Mouse (Mus musculus): ENCODE data around the gene Wdfy2. TPM values are rescaled to one million over a fixed set of nuclear protein-coding genes. Genes with fewer than 3 reads are reported as not detected.

The Wdfy2 gene
- polyA plus RNA-seq, 1 experiment = 4.4 TPM

- Histone ChIP-seq H3K27me3 (ENCODE audit: control insufficient read depth, insufficient read depth, insufficient read length) (no peaks in the 10 kb centered on the region), H3K4me2 (ENCODE audit: low read depth) (no peak overlapping the region), H3K79me2 (ENCODE audit: control insufficient read depth, insufficient read depth) (peaks cover 21% of the 10 kb centered on the region), H3K4me3 (no peak overlapping the region), H3ac (ENCODE audit: control insufficient read depth, insufficient read length) (no peak overlapping the region), H3K36me3 (ENCODE audit: control insufficient read depth, insufficient read depth) (no peaks in the 10 kb centered on the region)
- TF ChIP-seq MAX (IDR thresholded peaks at IDR 0.05; ENCODE audit: low read depth) (no peak), E2F4 (IDR thresholded peaks at IDR 0.05; ENCODE audit: insufficient read depth) (no peak), REST (IDR thresholded peaks at IDR 0.05; ENCODE audit: insufficient read depth, insufficient read length) (no peak), TCF3 (IDR thresholded peaks at IDR 0.05; ENCODE audit: insufficient read length, low read depth) (no peak), USF1 (IDR thresholded peaks at IDR 0.05; ENCODE audit: low read depth) (no peak), SRF (IDR thresholded peaks at IDR 0.05; ENCODE audit: control insufficient read depth, insufficient read length, low read depth) (no peak), POLR2A (IDR thresholded peaks at IDR 0.05; ENCODE audit: insufficient read length, low read depth) (no peak), MYOD1 (IDR thresholded peaks at IDR 0.05; ENCODE audit: control insufficient read depth in 1 of 3, insufficient read length in 2 of 3, low read depth in 2 of 3) (no peak), TCF12 (IDR thresholded peaks at IDR 0.05; ENCODE audit: insufficient read depth, poor library complexity, severe bottlenecking) (no peak), CEBPB (IDR thresholded peaks at IDR 0.05; ENCODE audit: insufficient read depth, poor library complexity, severe bottlenecking) (no peak), POLR2AphosphoS2 (IDR thresholded peaks at IDR 0.05; ENCODE audit: insufficient read length, low read depth) (no peak), MYOG (IDR thresholded peaks at IDR 0.05; ENCODE audit: control insufficient read depth in 1 of 3, insufficient read depth in 1 of 3, insufficient read length in 2 of 3, low read depth in 2 of 3) (no peak)
Measured at GRCm38 (mm10) chr14:62883551-62883950, 46.1 kb downstream of the Wdfy2 start.

- no peaks in the 10 kb centered on the region for H3K36me3 ChIP-seq (ENCODE audit: control insufficient read depth, insufficient read depth)
- no peak for TF ChIP-seq CEBPB (IDR thresholded peaks at IDR 0.05; ENCODE audit: insufficient read depth, poor library complexity, severe bottlenecking)
- no peak for TF ChIP-seq REST (IDR thresholded peaks at IDR 0.05; ENCODE audit: insufficient read depth, insufficient read length)
- TF ChIP-seq TCF3 (IDR thresholded peaks at IDR 0.05; ENCODE audit: insufficient read length, low read depth) = no peak
- TF ChIP-seq MYOG (IDR thresholded peaks at IDR 0.05; ENCODE audit: control insufficient read depth in 1 of 3, insufficient read depth in 1 of 3, insufficient read length in 2 of 3, low read depth in 2 of 3) = no peak
- TF ChIP-seq TCF12 (IDR thresholded peaks at IDR 0.05; ENCODE audit: insufficient read depth, poor library complexity, severe bottlenecking) = no peak
- TF ChIP-seq MAX (IDR thresholded peaks at IDR 0.05; ENCODE audit: low read depth) = no peak
- no peak for TF ChIP-seq POLR2A (IDR thresholded peaks at IDR 0.05; ENCODE audit: insufficient read length, low read depth)
- no peak for TF ChIP-seq E2F4 (IDR thresholded peaks at IDR 0.05; ENCODE audit: insufficient read depth)
- TF ChIP-seq POLR2AphosphoS2 (IDR thresholded peaks at IDR 0.05; ENCODE audit: insufficient read length, low read depth) = no peak
- TF ChIP-seq SRF (IDR thresholded peaks at IDR 0.05; ENCODE audit: control insufficient read depth, insufficient read length, low read depth) = no peak
- TF ChIP-seq USF1 (IDR thresholded peaks at IDR 0.05; ENCODE audit: low read depth) = no peak
- no peak for TF ChIP-seq MYOD1 (IDR thresholded peaks at IDR 0.05; ENCODE audit: control insufficient read depth in 1 of 3, insufficient read length in 2 of 3, low read depth in 2 of 3)
Measured at GRCm38 (mm10) chr14:62884171-62884570, 46.7 kb downstream of the Wdfy2 start.

GRCm38 (mm10) chr14:62884639-62885038 lies 47.2 kb downstream of the Wdfy2 start:
- peaks cover 21% of the 10 kb centered on the region for H3K79me2 ChIP-seq (ENCODE audit: control insufficient read depth, insufficient read depth)
- H3K4me2 ChIP-seq (ENCODE audit: low read depth) = no peak overlapping the region
- no peak overlapping the region for H3ac ChIP-seq (ENCODE audit: control insufficient read depth, insufficient read length)
- no peak for TF ChIP-seq TCF3 (IDR thresholded peaks at IDR 0.05; ENCODE audit: insufficient read length, low read depth)
- no peak for TF ChIP-seq POLR2A (IDR thresholded peaks at IDR 0.05; ENCODE audit: insufficient read length, low read depth)
- H3K27me3 ChIP-seq (ENCODE audit: control insufficient read depth, insufficient read depth, insufficient read length) = no peaks in the 10 kb centered on the region
- H3K4me3 ChIP-seq = no peak overlapping the region
- H3K36me3 ChIP-seq (ENCODE audit: control insufficient read depth, insufficient read depth) = no peaks in the 10 kb centered on the region

More at GRCm38 (mm10) chr14:62884171-62884570, 46.7 kb downstream of the Wdfy2 start:
- no peak overlapping the region for H3K4me3 ChIP-seq
- no peak overlapping the region for H3K4me2 ChIP-seq (ENCODE audit: low read depth)
- H3K27me3 ChIP-seq (ENCODE audit: control insufficient read depth, insufficient read depth, insufficient read length) = no peaks in the 10 kb centered on the region
- no peak overlapping the region for H3ac ChIP-seq (ENCODE audit: control insufficient read depth, insufficient read length)
- peaks cover 21% of the 10 kb centered on the region for H3K79me2 ChIP-seq (ENCODE audit: control insufficient read depth, insufficient read depth)

GRCm38 (mm10) chr14:62885146-62885545 lies 47.7 kb downstream of the Wdfy2 start:
- Histone ChIP-seq H3K4me2 (ENCODE audit: low read depth) (no peak overlapping the region), H3K79me2 (ENCODE audit: control insufficient read depth, insufficient read depth) (peaks cover 21% of the 10 kb centered on the region), H3K4me3 (no peak overlapping the region), H3ac (ENCODE audit: control insufficient read depth, insufficient read length) (no peak overlapping the region), H3K36me3 (ENCODE audit: control insufficient read depth, insufficient read depth) (no peaks in the 10 kb centered on the region), H3K27me3 (ENCODE audit: control insufficient read depth, insufficient read depth, insufficient read length) (no peaks in the 10 kb centered on the region)
- TF ChIP-seq POLR2AphosphoS2 (IDR thresholded peaks at IDR 0.05; ENCODE audit: insufficient read length, low read depth) (no peak), TCF3 (IDR thresholded peaks at IDR 0.05; ENCODE audit: insufficient read length, low read depth) (no peak), REST (IDR thresholded peaks at IDR 0.05; ENCODE audit: insufficient read depth, insufficient read length) (no peak), USF1 (IDR thresholded peaks at IDR 0.05; ENCODE audit: low read depth) (no peak), MYOD1 (IDR thresholded peaks at IDR 0.05; ENCODE audit: control insufficient read depth in 1 of 3, insufficient read length in 2 of 3, low read depth in 2 of 3) (no peak), CEBPB (IDR thresholded peaks at IDR 0.05; ENCODE audit: insufficient read depth, poor library complexity, severe bottlenecking) (no peak), TCF12 (IDR thresholded peaks at IDR 0.05; ENCODE audit: insufficient read depth, poor library complexity, severe bottlenecking) (no peak), MYOG (IDR thresholded peaks at IDR 0.05; ENCODE audit: control insufficient read depth in 1 of 3, insufficient read depth in 1 of 3, insufficient read length in 2 of 3, low read depth in 2 of 3) (no peak), SRF (IDR thresholded peaks at IDR 0.05; ENCODE audit: control insufficient read depth, insufficient read length, low read depth) (no peak), MAX (IDR thresholded peaks at IDR 0.05; ENCODE audit: low read depth) (no peak), E2F4 (IDR thresholded peaks at IDR 0.05; ENCODE audit: insufficient read depth) (no peak), POLR2A (IDR thresholded peaks at IDR 0.05; ENCODE audit: insufficient read length, low read depth) (no peak)

DNA sequence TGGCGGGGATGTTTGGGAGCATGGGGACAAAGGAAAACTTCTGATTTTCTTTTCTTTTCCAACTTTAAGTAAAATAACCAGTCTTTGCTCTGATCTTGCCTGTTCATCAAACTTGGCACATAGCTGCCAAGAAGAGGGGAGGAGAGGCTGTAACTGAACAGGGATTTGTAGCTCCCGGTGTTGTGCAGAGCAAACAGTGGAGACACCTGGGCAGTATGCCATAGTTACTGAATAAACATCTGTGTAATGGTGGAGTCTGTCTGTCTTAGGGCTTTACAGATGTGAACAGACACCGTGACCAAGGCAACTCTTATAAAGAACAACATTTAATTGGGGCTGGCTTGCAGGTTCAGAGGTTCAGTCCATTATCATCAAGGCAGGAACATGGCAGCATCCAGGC lies 53.9 kb downstream of the Wdfy2 start:
- Histone ChIP-seq H3K4me2 (ENCODE audit: low read depth) (no peak overlapping the region), H3K79me2 (ENCODE audit: control insufficient read depth, insufficient read depth) (peaks cover 7% of the 10 kb centered on the region), H3K4me3 (no peak overlapping the region), H3K27me3 (ENCODE audit: control insufficient read depth, insufficient read depth, insufficient read length) (no peaks in the 10 kb centered on the region), H3ac (ENCODE audit: control insufficient read depth, insufficient read length) (no peak overlapping the region), H3K36me3 (ENCODE audit: control insufficient read depth, insufficient read depth) (no peaks in the 10 kb centered on the region)
- TF ChIP-seq SRF (IDR thresholded peaks at IDR 0.05; ENCODE audit: control insufficient read depth, insufficient read length, low read depth) (no peak), REST (IDR thresholded peaks at IDR 0.05; ENCODE audit: insufficient read depth, insufficient read length) (no peak), E2F4 (IDR thresholded peaks at IDR 0.05; ENCODE audit: insufficient read depth) (no peak), POLR2A (IDR thresholded peaks at IDR 0.05; ENCODE audit: insufficient read length, low read depth) (no peak), TCF3 (IDR thresholded peaks at IDR 0.05; ENCODE audit: insufficient read length, low read depth) (no peak), TCF12 (IDR thresholded peaks at IDR 0.05; ENCODE audit: insufficient read depth, poor library complexity, severe bottlenecking) (no peak), MYOG (IDR thresholded peaks at IDR 0.05; ENCODE audit: control insufficient read depth in 1 of 3, insufficient read depth in 1 of 3, insufficient read length in 2 of 3, low read depth in 2 of 3) (no peak), POLR2AphosphoS2 (IDR thresholded peaks at IDR 0.05; ENCODE audit: insufficient read length, low read depth) (no peak), USF1 (IDR thresholded peaks at IDR 0.05; ENCODE audit: low read depth) (no peak), MAX (IDR thresholded peaks at IDR 0.05; ENCODE audit: low read depth) (no peak), CEBPB (IDR thresholded peaks at IDR 0.05; ENCODE audit: insufficient read depth, poor library complexity, severe bottlenecking) (no peak), MYOD1 (IDR thresholded peaks at IDR 0.05; ENCODE audit: control insufficient read depth in 1 of 3, insufficient read length in 2 of 3, low read depth in 2 of 3) (no peak)

Measured in myocyte (in vitro differentiated cells).